Mouse (Mus musculus): ENCODE measurements around the gene Rpl7l1.
"Not testable (repeated sequence)": the region's sequence is repeated elsewhere in the genome, so short reads cannot be mapped to it uniquely, and the experiment has no call there.

The Rpl7l1 gene

GRCm38 (mm10) chr17:46774131-46774472, 8.4 kb downstream of the Rpl7l1 start:
- no peak for DNase-seq

DNA sequence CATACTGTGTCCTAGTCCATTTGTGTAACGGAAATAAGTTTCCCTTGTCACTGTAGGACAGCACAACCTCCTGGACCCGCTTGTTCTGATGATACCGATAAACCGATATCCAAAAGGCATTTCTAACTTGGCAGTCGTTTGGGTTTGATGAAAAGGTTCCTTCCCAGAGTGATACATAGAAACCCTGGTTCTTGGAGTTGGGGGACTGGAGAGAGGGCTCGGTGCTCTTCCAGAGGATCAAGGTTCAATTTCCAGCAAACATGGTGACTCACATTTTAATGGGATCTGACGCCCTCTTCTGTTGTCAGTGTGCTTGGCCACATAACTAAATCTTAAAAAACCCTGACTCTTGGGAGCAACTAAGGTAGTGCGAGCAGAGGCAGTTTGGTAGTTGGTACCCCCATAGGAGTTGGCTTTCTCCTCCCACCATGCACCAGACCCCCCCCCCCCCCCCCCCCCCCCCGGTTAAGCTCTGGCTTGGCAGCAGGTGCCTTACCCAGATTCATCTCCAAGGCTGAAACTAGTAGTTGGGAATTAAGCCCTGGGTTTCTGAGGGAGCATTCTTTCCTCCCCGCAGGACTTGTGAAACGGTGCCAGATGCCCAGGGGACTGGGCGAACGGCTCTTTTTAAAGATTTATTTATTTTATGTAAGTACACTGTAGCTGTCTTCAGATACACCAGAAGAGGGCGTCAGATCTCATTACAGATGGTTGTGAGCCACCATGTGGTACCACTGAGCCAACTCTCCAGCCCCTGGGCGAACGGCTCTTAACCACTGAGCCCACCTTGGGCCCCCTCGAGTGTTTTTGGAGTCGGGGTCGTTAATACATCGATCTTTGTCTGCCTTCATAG, 9.0 kb downstream of the Rpl7l1 start:
- DNase-seq, result peak; percentile 50 to 53

DNA sequence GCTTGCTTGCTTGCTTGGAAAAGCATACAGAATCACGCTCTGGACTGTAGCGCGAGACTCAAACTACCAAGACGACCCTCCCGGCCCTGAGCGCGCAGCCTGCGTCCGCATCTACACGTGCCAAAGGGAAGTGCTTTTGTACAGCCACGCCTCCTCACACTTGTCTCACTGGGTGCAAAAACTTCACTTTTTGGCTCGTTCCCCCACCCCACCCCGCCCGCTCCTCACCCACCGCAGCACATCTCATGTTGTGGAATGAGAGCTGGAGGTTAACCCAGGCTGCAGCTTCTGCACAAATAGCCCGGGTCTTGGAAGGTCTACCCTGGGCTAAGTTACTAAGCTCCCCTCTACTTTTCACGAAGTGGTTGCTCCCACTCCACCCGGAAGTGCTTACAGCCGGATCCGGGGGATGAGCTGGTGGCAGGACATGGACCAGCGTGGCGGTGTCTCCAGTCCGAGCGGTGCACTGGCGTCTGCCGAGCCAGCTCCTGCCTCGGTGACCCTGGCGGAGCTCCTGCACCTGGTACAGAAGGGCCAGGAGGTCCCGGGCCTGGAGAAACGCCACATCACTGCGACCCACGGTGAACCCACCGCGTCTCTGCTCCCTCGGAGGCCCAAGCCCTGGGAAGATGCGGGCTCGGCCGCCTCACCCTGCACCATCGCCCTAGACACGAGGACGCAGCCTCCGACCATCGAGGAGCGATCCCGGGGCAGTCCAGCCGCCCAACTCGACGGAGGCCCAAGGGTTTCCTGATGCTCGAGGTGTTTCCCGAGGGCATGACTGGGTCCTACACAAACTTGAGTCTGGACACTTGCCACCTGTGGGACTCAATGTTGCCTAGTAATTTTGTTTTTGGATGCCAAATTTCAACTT, 9.8 kb downstream of the Rpl7l1 start, which contains the start of gene 2310039H08Rik:
TSS of gene 2310039H08Rik (plus strand) at position 232 of the 874 bp plus-strand sequence.
- DNase-seq, result peak; percentile 89 to 90

DNA sequence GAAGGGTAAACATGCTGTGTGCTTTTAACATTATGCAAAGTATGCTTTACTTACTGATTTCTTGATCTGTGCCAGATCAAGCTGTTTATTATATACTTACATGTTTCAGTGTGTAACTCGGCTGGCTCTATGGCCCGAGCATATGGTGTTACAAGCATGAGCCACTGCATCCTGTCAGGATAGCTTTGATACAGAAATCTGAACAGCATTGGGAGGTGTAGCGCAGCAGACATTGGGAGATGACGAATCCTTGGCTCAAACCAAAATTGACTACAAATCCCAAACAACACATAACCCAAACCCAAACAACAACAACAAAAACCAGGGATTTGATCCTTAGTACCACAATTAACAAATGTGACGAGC, 10.5 kb downstream of the Rpl7l1 start:
- no peak for DNase-seq

- DNase-seq, result peak; percentile 34 to 44
These were observed 10.9 kb downstream of the Rpl7l1 start for GRCm38 (mm10) chr17:46771616-46772015.

GRCm38 (mm10) chr17:46771025-46771424, 11.4 kb downstream of the Rpl7l1 start:
- peak; percentile 15 to 49 for DNase-seq

GRCm38 (mm10) chr17:46770546-46770945, 11.9 kb downstream of the Rpl7l1 start:
- no peak for DNase-seq

- DNase-seq, result peak; percentile 40 to 48
These were observed 14.6 kb downstream of the Rpl7l1 start for GRCm38 (mm10) chr17:46767868-46768267.

DNA sequence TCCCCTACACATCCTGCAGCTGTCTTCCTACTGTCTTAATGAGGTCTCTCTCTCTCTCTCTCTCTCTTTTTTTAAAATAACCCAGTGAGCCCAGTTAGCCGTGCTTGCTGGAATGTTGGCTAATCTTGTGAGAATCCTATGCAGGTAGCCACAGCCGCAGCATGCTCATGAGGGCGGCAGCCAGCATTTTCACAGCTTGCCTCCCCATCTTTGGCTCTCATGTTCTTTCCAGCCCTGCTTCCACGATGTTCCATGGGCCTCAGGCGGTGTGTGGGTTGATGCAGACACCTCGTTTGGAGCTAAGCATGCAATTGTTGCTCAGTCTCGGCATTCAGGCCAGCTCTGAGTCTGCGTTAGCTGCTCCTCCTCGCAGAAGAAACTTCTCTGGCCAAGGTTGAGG, 17.6 kb downstream of the Rpl7l1 start:
- DNase-seq, result not testable (repeated sequence)

DNA sequence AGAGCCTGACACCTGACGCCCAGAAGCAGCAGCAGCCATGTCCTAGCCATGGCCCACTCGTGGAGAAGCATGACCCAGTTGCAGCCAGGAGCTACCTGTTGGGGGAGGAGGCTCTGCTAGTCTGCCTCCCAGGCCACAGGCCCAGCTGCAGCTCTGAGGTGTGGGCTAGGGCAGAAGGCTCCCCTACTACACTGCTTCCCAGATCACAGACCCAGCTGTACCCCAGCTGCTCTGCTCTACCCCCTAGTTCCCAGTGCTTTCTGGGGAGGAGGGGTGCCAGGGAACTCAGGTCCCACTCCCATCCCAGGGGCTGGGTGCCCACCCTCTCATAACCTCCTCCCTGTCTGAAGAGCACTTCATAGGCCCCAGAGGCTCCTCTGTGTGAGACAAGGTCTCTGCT, 18.9 kb downstream of the Rpl7l1 start, which contains the start of gene Ptcra:
TSS of gene Ptcra (minus strand) at position 169 of the 400 bp plus-strand sequence.
- DNase-seq, result no peak

DNA sequence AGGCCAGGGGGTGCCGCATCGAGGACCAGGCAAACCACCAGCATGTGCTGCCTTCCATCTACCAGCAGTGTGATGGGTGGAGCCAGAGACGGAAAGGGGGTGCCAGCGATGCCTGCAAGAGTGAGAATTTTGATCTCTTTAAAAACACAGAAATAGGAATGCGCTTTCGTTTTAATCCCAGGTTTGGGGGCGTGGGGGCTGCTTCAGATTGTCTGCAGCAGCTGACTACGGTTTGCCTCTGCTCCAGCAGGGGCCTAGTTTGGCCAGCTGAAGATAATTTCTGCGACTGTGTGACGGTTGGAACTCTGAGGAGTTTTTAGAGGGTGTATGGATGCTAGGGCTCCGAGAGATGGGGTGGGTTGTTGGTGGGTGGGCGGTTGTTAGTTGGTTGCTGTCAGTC, 23.7 kb downstream of the Rpl7l1 start:
- no peak for DNase-seq

DNA sequence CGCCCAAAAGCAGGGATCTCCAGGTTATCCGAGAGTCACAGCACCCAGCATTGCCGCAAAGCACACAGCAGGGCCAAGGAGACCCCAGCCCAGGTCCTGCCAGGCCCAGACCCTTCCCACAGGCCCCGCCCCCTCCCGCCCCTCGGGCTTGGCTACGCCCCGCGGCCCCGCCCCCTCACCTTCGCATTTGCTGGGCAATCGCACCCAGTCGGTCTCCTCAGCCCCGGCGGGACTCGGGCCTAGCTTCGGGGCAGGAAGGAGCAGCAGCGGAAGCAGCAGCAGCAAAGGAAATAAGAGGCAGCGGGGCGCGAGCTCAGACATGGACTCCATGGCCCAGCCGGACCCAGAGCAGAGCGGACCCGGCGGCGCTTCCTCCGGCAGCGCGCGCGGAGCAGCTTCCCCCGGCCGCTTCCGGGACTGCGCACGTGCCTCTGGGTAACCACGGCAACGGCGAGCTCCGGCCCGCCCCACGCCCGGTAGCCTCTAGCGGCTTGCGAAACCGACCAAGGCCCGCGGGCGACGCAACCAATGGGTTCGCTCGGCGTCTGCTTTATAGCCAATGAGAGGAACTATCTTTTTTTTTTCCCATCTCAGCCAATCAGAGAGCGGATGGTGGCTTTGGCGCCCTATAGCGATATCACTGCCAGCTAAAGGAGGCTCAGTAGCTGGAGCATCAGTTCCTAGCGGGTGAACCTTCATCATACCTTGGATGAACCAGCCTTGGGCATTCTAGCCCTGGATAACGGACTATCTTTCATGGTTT, 30.5 kb downstream of the Rpl7l1 start, which contains the start of gene Cnpy3:
TSS of gene Cnpy3 (minus strand) at position 421 of the 763 bp plus-strand sequence.
- peak; percentile 98 to 99 for DNase-seq

GRCm38 (mm10) chr17:46751056-46751793, 31.2 kb downstream of the Rpl7l1 start:
- DNase-seq, result peak in 1 of 2 experiments; percentile 19

DNA sequence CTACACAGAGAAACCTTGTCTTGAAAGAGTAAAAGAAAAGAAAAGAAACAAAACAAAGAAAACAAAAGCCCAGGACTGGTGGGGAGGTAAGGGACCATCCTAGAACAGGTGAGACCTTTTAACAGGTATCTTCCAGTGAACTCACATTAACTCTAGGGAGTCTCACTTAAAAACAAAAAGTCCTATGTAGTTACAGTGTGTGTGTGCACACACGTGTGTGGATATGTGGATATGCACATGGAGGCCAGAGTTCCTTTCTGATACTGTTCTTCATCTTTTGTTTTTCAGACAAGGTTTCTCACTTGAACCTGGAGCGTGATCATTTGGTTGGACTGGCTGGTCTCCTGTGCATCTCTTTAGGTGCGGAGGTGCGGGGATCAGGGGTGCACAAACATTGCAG, 31.9 kb downstream of the Rpl7l1 start:
- DNase-seq, result no peak

DNA sequence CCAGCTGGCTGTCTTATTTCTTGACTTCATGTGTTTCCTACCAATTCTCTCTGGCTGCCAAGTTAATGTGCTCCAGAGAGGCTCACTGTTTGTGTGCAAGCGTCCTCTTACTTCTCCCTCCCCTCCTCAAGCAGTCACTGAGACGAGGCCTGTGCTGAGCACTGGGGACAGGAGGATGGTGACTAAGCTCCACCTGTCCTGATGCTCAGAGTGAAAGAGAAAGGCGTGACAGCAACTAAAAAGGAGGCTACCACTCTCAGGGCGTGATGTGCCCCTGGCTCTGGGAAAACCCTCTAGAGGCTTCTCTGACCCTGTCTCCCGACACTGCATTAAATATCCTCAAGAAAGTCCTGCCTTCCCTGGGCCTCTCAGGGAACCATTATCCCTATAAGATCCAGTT, 33.2 kb downstream of the Rpl7l1 start:
- no peak for DNase-seq

DNA sequence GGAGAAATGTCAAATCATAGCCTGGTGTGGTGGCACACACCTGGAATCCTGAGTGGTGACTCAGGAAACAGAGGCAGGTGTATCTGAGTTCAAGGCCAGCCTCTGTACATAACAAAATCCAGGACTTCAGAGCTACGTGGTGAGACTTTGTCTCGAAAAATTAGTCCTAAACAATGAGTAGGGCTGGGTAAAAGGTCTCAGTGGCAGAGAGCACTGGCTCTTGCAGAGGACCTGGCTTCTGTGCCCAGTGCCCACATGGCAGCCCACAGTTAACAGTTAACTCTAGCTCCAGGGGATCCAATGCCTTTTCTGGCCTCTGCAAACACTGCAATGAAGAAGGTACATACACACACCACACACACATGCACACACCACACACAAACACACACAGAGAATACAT, 34.7 kb downstream of the Rpl7l1 start:
- DNase-seq, result no peak

DNA sequence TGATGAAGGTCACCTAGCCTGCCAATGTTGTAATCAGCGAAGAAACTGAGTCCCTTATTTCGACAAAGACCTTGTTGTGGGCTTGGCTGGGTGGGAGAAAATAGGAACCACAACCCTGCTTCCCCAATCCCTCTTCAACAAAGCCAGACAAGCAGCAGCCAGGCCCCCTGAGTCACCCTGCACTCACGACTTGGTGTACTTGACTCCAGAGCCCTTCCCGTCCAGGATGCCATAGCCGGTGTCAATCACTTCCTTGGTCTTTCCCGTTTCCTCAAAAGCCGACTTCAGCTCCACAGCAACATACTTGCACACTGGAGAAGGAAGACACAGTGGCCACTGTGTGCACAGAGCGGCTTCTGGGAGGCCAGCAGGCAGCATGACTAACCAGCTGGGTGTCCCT, 35.2 kb downstream of the Rpl7l1 start:
- DNase-seq, result no peak

GRCm38 (mm10) chr17:46745506-46745905, 37.0 kb downstream of the Rpl7l1 start:
- DNase-seq, result no peak

DNA sequence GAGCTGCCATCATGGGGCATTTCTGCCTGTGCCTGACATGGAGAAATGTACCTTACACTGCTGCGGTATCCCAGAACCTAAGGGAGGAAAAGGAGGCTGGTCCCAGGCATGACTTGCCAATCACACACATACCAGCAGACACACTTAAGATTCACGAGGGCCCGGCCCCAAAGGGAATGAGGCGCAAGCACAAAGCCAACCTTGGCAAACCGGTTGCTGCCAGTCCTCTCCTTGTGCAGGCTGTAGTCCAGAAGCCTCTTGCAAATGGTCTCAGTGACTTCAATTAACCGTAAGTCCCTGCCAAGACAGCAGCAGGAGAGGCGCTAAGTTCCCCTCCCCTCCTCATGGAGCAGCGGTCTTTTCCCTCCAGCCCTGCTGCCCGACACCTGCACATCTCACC, 39.5 kb downstream of the Rpl7l1 start:
- peak; percentile 29 to 30 for DNase-seq

GRCm38 (mm10) chr17:46741305-46741704, 41.2 kb downstream of the Rpl7l1 start:
- DNase-seq, result no peak

GRCm38 (mm10) chr17:46736160-46736559, 46.3 kb downstream of the Rpl7l1 start:
- DNase-seq, result peak; percentile 45 to 54

DNA sequence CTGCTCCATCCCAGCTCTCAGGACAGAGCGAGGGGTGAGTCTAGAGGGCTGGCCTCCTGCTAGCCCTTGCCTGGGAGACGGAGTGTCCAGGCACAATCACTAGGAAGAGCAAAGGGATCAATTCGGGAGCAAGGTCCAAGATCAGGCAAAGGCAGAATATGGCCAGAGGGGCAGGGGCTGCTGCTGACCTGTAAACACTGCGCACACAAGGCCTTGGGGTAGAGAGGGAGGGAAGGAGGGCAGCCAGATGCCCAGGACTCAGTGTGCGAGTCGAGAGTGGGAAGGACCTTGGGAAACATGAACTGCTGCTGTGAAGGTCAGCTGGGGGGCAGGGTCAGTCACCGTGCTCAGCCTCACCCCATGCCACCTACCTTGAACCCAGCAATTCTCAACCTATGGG, 47.2 kb downstream of the Rpl7l1 start:
- no peak for DNase-seq
